Mouse (Mus musculus) mammary gland, adult 2 months (tissue): Measurements from ENCODE around the gene Zfp457. TPM values are rescaled to one million over a fixed set of nuclear protein-coding genes. Genes with fewer than 3 reads are reported as not detected.

Experiments
- polyA plus RNA-seq: library from polyadenylated mRNA; depleted of rRNA; stranded (reverse); fragments of >200 nt; gene quantifications from 2 replicates; pipeline ENCODE4 v1.2.3, GENCODE M21; 2012; ENCODE audit warnings: low replicate concordance; rRNA removed

Zfp457 gene
- polyA plus RNA-seq, result 1.1 and 2.2 TPM in 2 replicates

GRCm38 (mm10) chr13:67305822-67306672 lies at the start of gene Zfp457:
Zfp457 (minus strand) TSS chr13:67306485.

GRCm38 (mm10) chr13:67332019-67332724 lies 25.9 kb upstream of the Zfp457 start, which contains the start of gene Zfp595:
Zfp595 (minus strand) TSS chr13:67332570.

DNA sequence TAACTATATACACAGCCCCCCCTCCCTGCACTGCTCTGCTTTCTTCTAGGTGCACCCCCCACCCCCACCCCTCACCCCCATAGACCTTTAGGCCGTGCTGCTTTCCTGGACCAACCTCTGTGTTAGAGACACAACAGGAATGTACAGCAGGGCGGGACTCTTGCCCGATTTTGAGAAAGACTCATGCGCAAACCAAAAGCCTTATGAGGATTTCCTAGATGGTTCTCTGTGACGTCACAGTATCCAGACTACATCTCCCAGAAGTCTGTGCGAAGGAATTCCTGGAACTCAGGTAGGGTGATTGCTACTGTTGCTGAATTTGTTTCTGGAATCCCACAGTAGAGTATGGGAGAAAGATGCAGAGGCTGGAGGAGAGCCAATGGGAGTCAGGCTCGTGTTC lies 28.0 kb downstream of the Zfp457 start, which contains the start of gene Zfp458:
Gene Zfp458, minus strand, starts transcription at position 153 of the 400 bp plus-strand sequence.

Other genes with a start within 250 kb of the Zfp457 start
- gene Zfp712, start 245.3 kb downstream of the Zfp457 start, polyA plus RNA-seq, result 0.12 and 0.20 TPM in 2 replicates
- gene Zfp708, start 208.5 kb downstream of the Zfp457 start, polyA plus RNA-seq, result 0.05 and 0.17 TPM in 2 replicates
- gene Gm28557, start 197.9 kb downstream of the Zfp457 start, polyA plus RNA-seq, result 1.5 and 4.0 TPM in 2 replicates
- gene Rslcan18, start 190.2 kb downstream of the Zfp457 start, polyA plus RNA-seq, result 0.11 and 0.14 TPM in 2 replicates
- gene Zfp759, start 184.8 kb downstream of the Zfp457 start, polyA plus RNA-seq, result 0.13 and 0.37 TPM in 2 replicates
- 2.2 and 5.0 TPM in 2 replicates for gene Rsl1, start 133.3 kb downstream of the Zfp457 start, polyA plus RNA-seq
- gene Zfp455, start 112.0 kb downstream of the Zfp457 start, polyA plus RNA-seq, result 0.16 and 0.57 TPM in 2 replicates
- gene Zfp458, start 28.0 kb downstream of the Zfp457 start, polyA plus RNA-seq, result 0.30 and 0.60 TPM in 2 replicates
- gene Zfp595, start 26.1 kb upstream of the Zfp457 start, polyA plus RNA-seq, result 0.55 and 1.7 TPM in 2 replicates
- gene Gm28044, start 54.1 kb upstream of the Zfp457 start, polyA plus RNA-seq, result 0.34 TPM in 1 of 2 replicates, not detected in the other
- gene Zfp953, start 54.1 kb upstream of the Zfp457 start, polyA plus RNA-seq, result 0.16 and 0.50 TPM in 2 replicates
- gene Gm28041, start 69.2 kb upstream of the Zfp457 start, polyA plus RNA-seq, result 0.24 TPM in 1 of 2 replicates, not detected in the other
- 0.18 and 0.37 TPM in 2 replicates for gene Zfp456, start 69.3 kb upstream of the Zfp457 start, polyA plus RNA-seq
- 2.3 and 4.4 TPM in 2 replicates for gene Zfp429, start 93.3 kb upstream of the Zfp457 start, polyA plus RNA-seq
- 0.24 and 0.75 TPM in 2 replicates for gene Zfp459, start 114.9 kb upstream of the Zfp457 start, polyA plus RNA-seq
- gene Zfp874a, start 145.1 kb upstream of the Zfp457 start, polyA plus RNA-seq, result 0.55 and 4.1 TPM in 2 replicates
- 2.1 and 5.1 TPM in 2 replicates for gene Zfp874b, start 177.8 kb upstream of the Zfp457 start, polyA plus RNA-seq
- 0.27 and 1.2 TPM in 2 replicates for gene Zfp58, start 194.1 kb upstream of the Zfp457 start, polyA plus RNA-seq
- not detected in 2 replicates for gene Gm26965, start 219.7 kb upstream of the Zfp457 start, polyA plus RNA-seq
- gene Zfp87, start 219.7 kb upstream of the Zfp457 start, polyA plus RNA-seq, result 18.0 and 34.5 TPM in 2 replicates
- gene Zfp748, start 247.3 kb upstream of the Zfp457 start, polyA plus RNA-seq, result 1.9 and 2.3 TPM in 2 replicates